Mouse (Mus musculus) neural tube, embryonic 11.5 days (tissue): ENCODE measurements at regions not wholly inside any gene's neighbourhood (a gene's known extent, or its start where the extent isn't known, plus 50 kb on each side); places are given as distances from the start of the nearest gene placed in this dataset.

ENCODE experiments used
- ATAC-seq: fragments of 200-750 bp; cut with Nextera tagmentation; 2 replicates; pipeline ENCODE4 v1.8.0; 2017; ENCODE audit warnings: moderate number of reproducible peaks, mild to moderate bottlenecking, moderate TSS enrichment, moderate library complexity; ENCODE audit not compliant: insufficient read depth, low FRiP score, low TSS enrichment
- DNase-seq: peaks from one replicate; pipeline ENCODE4 v3.0.0-alpha.2; 2015; ENCODE audit warnings: low spot score
- H3K27ac ChIP-seq: fragments of 300-500 bp; sonication (generic); 2 replicates; pipeline ENCODE4 v1.5.1; 2014; ENCODE audit warnings: low read depth, mild to moderate bottlenecking, low read length
- H3K27me3 ChIP-seq: fragments of 300-500 bp; sonication (generic); 2 replicates; pipeline ENCODE4 v1.6.1; 2014; ENCODE audit warnings: mild to moderate bottlenecking, low read length, mixed read lengths; ENCODE audit not compliant: control insufficient read depth, insufficient read depth
- H3K36me3 ChIP-seq: fragments of 300-500 bp; sonication (generic); 2 replicates; pipeline ENCODE4 v1.6.1; 2014; ENCODE audit warnings: mild to moderate bottlenecking, low read length, moderate library complexity, mixed read lengths; ENCODE audit not compliant: control insufficient read depth, insufficient read depth
- H3K4me1 ChIP-seq: fragments of 300-500 bp; sonication (generic); 2 replicates; pipeline ENCODE4 v1.6.1; 2014; ENCODE audit warnings: low read length, mixed read lengths; ENCODE audit not compliant: control insufficient read depth, insufficient read depth
- H3K4me2 ChIP-seq: fragments of 300-500 bp; sonication (generic); 2 replicates; pipeline ENCODE4 v1.6.1; 2014; ENCODE audit warnings: low read depth, mild to moderate bottlenecking, moderate library complexity
- H3K4me3 ChIP-seq: fragments of 300-500 bp; sonication (generic); 2 replicates; pipeline ENCODE4 v1.5.1; 2014; ENCODE audit warnings: low read depth, low read length
- H3K9ac ChIP-seq: fragments of 300-500 bp; sonication (generic); 2 replicates; pipeline ENCODE4 v1.6.1; 2014; ENCODE audit warnings: mild to moderate bottlenecking, low read length
- H3K9me3 ChIP-seq: fragments of 300-500 bp; sonication (generic); 2 replicates; pipeline ENCODE4 v1.6.1; 2016; ENCODE audit warnings: low read length; ENCODE audit not compliant: control insufficient read depth
- WGBS: fragments of 180-500 bp; shearing (Covaris S2); extraction: QIAGEN DNeasy Blood & Tissue Kit; methylation state at CpG from one replicate; pipeline ENCODE4 v1.1.7; 2014; 5-methylcytosine and 5-hydroxymethylcytosine counted together

DNA sequence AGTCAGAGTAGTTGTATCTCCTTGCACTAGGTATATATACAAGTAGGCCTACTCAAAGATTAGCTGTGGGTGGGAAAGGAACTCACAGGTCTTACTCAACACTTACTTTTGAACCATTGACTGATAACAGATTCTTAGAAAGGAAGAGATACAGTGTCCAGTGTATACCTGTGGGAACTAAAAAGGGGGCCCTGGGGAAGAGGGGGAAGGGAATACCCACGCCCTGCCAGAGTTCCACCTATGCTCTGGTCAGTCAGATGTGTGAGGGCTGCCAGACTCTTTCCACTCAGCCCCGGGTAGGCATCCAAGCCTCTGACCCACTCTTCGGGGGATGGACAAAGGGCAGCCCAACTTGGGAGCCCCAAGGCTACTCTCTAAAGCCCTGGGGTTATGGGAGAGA lies 387.9 kb upstream of the Cdh11 start:
- DNase-seq (no peak), ATAC-seq (no peak)
- WGBS = 83% methylated on average over 3 of the region's 3 CpGs
- Histone ChIP-seq H3K9me3 (no peaks in the 10 kb centered on the region), H3K4me1 (no peaks in the 10 kb centered on the region), H3K27ac (no peak overlapping the region), H3K36me3 (no peaks in the 10 kb centered on the region), H3K4me3 (no peak overlapping the region), H3K4me2 (no peak overlapping the region), H3K27me3 (no peaks in the 10 kb centered on the region), H3K9ac (no peak overlapping the region)

DNA sequence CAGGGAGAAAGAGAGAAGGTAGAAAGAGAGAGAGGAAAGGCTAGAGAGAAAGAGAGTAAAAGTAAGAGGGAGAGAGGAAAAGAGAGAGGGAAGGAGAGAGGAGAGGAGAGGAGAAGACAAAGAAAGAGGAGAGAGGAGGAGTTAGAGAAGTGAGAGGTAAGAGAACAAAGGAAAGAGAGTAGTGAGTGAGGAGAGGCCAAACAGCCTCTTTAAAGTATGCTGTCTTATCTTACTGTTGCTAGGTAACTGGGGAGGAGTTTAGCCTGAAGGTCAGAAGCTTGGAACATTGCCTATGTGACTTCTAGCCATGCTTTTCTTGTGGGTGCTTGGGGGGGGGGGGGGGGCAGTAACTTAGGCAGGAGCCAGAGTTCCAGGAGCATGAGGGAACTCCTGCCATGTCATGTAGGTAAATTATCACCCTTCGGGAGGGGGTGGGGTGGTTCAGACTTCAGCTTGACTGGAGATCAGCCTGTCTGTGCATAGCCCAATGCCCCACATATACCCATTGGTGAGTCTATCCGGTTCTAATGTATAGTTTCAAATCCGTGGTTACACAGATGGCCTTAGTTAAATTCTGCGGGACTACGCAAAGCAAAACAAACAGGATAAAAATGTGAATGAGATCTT lies 388.5 kb upstream of the Cdh11 start:
- Histone ChIP-seq H3K27me3 (no peaks in the 10 kb centered on the region), H3K9ac (no peak overlapping the region), H3K4me2 (no peak overlapping the region), H3K9me3 (no peaks in the 10 kb centered on the region), H3K36me3 (no peaks in the 10 kb centered on the region), H3K27ac (no peak overlapping the region), H3K4me1 (no peaks in the 10 kb centered on the region), H3K4me3 (no peak overlapping the region)
- WGBS = 77% methylated on average over 5 of the region's 5 CpGs
- DNase-seq (no peak), ATAC-seq (no peak)

DNA sequence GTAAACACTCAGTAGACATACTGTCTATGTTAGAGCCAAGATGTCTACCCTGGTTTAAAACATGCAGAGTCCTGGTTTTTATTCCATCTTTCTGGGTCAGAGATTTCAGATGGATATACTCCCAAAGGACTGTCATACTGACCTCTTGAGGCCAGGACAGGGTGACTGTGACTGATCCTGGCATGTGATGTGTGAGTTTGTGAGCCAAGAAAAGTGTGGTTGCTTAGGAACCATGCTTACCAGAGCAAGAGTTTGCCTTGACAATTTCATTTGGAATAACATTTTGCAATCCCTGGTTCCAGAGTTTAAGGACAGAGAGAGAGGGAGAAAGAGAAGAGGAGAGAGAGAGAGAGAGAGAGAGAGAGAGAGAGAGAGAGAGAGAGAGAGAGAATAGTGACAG lies 395.2 kb upstream of the Cdh11 start:
- Histone ChIP-seq H3K4me2 (no peak overlapping the region), H3K4me1 (no peaks in the 10 kb centered on the region), H3K27ac (no peak overlapping the region), H3K36me3 (no peaks in the 10 kb centered on the region), H3K9ac (no peak overlapping the region), H3K4me3 (no peak overlapping the region), H3K27me3 (no peaks in the 10 kb centered on the region), H3K9me3 (no peaks in the 10 kb centered on the region)
- DNase-seq (no peak), ATAC-seq (no peak)

DNA sequence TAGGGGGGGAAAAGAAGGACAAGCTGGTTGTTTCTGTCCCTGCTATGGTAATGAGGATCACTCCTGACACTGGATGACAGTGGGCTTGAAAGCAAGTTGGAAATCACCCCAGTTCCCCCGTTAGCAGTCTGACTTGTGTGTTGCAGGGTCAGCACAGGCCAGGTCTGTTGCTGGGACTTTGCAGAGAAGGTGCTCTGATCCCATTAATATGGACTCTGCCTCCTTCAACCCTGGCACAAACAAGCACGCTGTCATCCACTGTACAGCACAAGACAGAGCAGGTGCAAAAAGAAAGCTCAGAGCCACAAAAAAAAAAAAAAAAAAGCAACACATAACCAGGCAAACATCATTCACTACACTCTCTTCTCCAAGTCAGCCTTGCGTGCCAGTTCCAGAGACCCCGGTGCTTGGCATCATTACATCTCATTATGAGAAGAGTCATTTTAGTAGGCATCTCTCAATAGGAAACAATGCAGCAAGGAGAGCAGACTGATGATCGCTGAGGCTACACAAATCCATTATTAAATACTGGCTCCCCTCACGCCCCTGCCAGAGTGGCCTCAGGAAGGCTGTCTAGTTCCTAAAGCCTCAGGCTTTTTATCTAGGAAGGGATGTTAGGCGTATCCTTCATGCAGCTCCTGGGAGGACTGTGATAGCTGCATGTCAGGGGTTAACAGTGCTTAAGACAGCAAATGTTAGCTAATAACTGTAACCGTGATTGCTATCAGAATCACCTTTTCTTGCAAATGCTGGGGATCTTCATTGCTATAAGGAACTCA lies 403.5 kb upstream of the Cdh11 start:
- ATAC-seq = no peak
- 71% methylated on average over 8 of the region's 8 CpGs for WGBS

DNA sequence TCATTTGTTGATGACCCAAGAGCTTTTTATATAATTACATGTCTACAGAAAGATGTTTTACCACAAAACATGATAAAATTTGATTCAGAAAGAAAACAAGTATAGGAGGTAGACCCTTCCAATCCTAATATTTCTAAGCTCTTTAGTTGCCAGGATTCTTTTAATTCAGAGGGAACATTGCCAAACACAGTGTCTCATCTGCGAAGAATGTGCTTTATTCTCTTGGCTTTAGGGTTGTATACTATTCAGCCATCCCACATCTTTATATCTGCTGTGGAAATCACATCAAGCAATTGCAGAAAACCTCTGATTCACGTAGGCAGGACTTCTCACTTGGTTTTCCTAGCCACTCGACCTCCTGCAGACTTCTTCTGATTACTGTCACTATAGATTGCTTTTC lies 412.8 kb upstream of the Cdh11 start:
- Histone ChIP-seq H3K9ac (no peak overlapping the region), H3K36me3 (no peaks in the 10 kb centered on the region), H3K4me2 (no peak overlapping the region), H3K27ac (no peak overlapping the region), H3K4me3 (no peak overlapping the region), H3K4me1 (no peaks in the 10 kb centered on the region), H3K9me3 (no peaks in the 10 kb centered on the region), H3K27me3 (no peaks in the 10 kb centered on the region)
- WGBS = 72% methylated on average over 3 of the region's 3 CpGs
- ATAC-seq (no peak), DNase-seq (no peak)

More for the DNA sequence above, 403.5 kb upstream of the Cdh11 start:
- DNase-seq = no peak
- no peak overlapping the region for H3K4me3 ChIP-seq
- H3K9me3 ChIP-seq = no peaks in the 10 kb centered on the region
- H3K27ac ChIP-seq = no peak overlapping the region
- H3K4me1 ChIP-seq = no peaks in the 10 kb centered on the region
- no peak overlapping the region for H3K9ac ChIP-seq
- no peaks in the 10 kb centered on the region for H3K27me3 ChIP-seq
- no peak overlapping the region for H3K4me2 ChIP-seq
- H3K36me3 ChIP-seq = no peaks in the 10 kb centered on the region

- no peak for DNase-seq
- Histone ChIP-seq H3K4me2 (no peak overlapping the region), H3K9ac (no peak overlapping the region), H3K27me3 (no peaks in the 10 kb centered on the region), H3K36me3 (no peaks in the 10 kb centered on the region), H3K4me1 (no peaks in the 10 kb centered on the region), H3K27ac (no peak overlapping the region), H3K4me3 (no peak overlapping the region), H3K9me3 (no peaks in the 10 kb centered on the region)
- 71% methylated on average over 11 of the region's 11 CpGs for WGBS
- no peak for ATAC-seq
Measured at GRCm38 (mm10) chr8:103199696-103200615, 414.5 kb upstream of the Cdh11 start.

DNA sequence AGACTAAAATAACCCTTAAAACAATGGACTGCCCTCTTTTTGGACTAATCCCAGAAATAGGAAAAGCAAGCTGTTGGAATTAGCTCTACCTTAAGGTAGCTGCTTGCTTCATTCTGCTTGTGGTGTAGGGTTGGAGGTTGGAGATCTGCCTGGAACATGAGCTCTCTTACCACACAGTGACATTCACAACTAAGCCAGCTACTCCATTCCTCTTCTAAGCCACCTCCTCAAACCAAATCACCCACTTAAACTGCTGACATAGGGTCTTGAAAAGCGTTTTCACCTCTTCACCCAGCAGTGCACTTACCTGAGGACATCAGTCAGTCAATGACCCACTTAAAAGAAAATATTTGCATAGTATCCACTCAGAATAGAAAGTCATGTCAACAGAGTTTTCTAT lies 418.3 kb upstream of the Cdh11 start:
- no peak overlapping the region for H3K4me3 ChIP-seq
- H3K27ac ChIP-seq = no peak overlapping the region
- H3K4me1 ChIP-seq = no peaks in the 10 kb centered on the region
- no peak overlapping the region for H3K4me2 ChIP-seq
- no peaks in the 10 kb centered on the region for H3K27me3 ChIP-seq
- 47% methylated on average over 1 of the region's 1 CpGs for WGBS
- no peak overlapping the region for H3K9ac ChIP-seq
- ATAC-seq = no peak
- no peak for DNase-seq
- H3K36me3 ChIP-seq = no peaks in the 10 kb centered on the region
- H3K9me3 ChIP-seq = no peaks in the 10 kb centered on the region

GRCm38 (mm10) chr8:103214606-103215005 lies 429.2 kb upstream of the Cdh11 start:
- H3K27me3 ChIP-seq = no peaks in the 10 kb centered on the region
- WGBS = 76% methylated on average over 2 of the region's 2 CpGs
- H3K9ac ChIP-seq = no peak overlapping the region
- H3K36me3 ChIP-seq = no peaks in the 10 kb centered on the region
- no peaks in the 10 kb centered on the region for H3K9me3 ChIP-seq
- no peak overlapping the region for H3K4me2 ChIP-seq
- H3K4me3 ChIP-seq = no peak overlapping the region
- no peak overlapping the region for H3K27ac ChIP-seq
- no peak for ATAC-seq
- no peaks in the 10 kb centered on the region for H3K4me1 ChIP-seq
- DNase-seq = no peak
